Mouse (Mus musculus) urinary bladder, postnatal 14 days (tissue): ENCODE measurements around the gene Sox12.
"Not testable (repeated sequence)": the region's sequence is repeated elsewhere in the genome, so short reads cannot be mapped to it uniquely, and the experiment has no call there.

Experiments used
- DNase-seq: peaks from one replicate; pipeline ENCODE4 v3.0.0; 2021; ENCODE audit warnings: low spot score

The Sox12 gene

DNA sequence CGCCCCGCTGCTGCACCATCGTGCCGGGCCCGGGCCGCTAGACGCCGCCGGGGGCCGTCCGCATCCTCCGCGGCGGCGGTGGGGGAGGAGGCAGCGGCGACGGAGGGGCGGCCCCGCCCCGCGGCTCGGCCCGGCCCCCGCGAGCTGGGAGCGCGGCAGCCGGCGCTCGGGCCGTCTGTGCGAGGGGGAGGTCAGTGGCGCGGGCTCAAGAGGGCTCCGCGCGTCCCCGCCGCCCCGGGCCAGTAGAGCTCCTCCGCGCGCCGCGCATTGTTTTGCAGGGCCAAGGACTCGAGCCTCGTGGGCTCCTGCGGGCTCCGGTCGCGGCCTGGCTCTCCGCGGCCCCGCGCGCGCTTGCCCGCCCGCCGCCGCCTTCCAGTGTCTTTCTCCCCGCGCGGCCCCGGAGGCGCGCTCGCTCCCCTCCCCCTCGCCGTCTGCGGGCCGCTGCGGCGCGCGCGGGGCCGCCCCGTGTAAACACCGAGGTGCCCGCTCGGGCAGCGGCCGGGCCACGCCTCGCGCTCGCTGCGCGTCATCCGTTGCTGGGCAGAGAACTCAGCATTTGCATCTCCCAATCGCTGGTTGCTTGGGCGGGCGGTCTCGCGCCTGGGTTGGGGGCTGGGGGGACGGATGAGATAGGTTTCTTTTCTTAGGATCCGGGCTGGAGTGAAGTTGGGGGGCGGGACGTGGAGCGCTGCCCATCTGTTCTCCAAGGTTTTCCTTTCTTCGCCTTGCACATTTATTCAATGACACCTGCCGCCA lies at the start of gene Sox12:
TSS of gene Sox12 (minus strand) at position 384 of the 756 bp plus-strand sequence.
- DNase-seq: peak; percentile 99

- DNase-seq: no peak
Observed at GRCm38 (mm10) chr2:152447461-152447860, 49.6 kb upstream of the Sox12 start.

DNA sequence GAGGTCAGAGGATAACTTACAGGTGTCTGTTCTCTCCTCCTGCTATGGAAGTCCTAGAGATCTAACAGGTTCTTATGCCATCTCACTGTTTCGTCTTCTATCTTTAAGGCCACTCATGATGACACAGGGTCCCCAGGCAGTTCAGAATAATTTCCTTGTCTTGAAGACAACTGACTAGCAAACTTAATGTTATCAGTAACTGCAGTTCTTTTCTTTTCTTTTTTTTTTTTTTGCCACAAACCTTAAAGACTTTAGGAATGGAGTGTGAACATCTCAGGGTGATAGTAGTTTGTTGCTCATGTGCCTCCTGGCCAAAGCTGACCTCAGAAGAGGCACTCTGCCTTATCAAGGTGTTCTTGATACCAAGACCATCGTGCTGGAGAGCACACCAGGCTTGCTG lies 48.8 kb upstream of the Sox12 start:
- DNase-seq: no peak

GRCm38 (mm10) chr2:152443281-152443680 lies 45.4 kb upstream of the Sox12 start:
- DNase-seq: no peak

- DNase-seq: no peak
Observed at GRCm38 (mm10) chr2:152442322-152442721, 44.5 kb upstream of the Sox12 start.

- DNase-seq: no peak
Observed at GRCm38 (mm10) chr2:152439833-152440232, 42.0 kb upstream of the Sox12 start.

DNA sequence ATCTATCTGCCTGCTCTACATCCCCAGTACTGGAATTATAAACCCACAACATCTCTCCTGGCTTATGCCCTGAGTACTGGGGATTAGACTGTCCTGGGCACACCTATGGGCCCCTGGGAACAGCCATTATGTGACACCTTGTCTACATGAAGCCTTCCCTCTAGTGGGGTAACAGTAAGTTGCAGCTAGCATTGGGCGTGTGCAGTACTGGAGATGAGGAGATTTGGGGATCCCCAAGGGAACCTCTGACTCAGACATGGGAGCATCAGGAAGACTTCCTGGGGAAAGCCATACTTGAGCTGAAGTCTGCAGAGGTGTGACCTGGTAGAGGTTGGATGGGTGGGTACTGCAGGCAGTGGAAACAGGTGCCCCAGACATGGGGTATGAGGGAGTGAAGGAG lies 41.1 kb upstream of the Sox12 start:
- DNase-seq: no peak

- peak; percentile 81 for DNase-seq
Observed at GRCm38 (mm10) chr2:152436983-152437860, 39.4 kb upstream of the Sox12 start.

GRCm38 (mm10) chr2:152436405-152436901 lies 38.6 kb upstream of the Sox12 start:
- DNase-seq: no peak

DNA sequence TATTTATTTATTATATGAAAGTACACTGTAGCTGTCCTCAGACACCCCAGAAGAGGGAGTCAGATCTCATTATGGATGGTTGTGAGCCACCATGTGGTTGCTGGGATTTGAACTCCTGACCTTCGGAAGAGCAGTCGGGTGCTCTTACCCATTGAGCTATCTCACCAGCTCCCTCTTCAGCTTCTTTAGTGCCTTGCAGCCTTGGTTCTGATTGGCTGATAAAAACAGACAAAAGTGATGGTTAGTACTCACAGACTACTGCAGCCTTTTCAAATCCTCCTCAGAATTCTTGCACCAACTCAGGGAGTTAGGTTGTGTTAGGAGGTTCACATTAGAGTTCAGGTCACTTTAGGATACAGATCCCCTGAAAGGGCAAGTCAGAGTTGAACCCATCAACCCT lies 30.6 kb upstream of the Sox12 start:
- not testable (repeated sequence) for DNase-seq

- DNase-seq: no peak
Observed at GRCm38 (mm10) chr2:152427493-152427892, 29.6 kb upstream of the Sox12 start.

GRCm38 (mm10) chr2:152415786-152416185 lies 17.9 kb upstream of the Sox12 start:
- no peak for DNase-seq

GRCm38 (mm10) chr2:152415287-152415686 lies 17.4 kb upstream of the Sox12 start, which contains the start of gene 6820408C15Rik:
TSS of gene 6820408C15Rik (plus strand) at chr2:152415587.
- no peak for DNase-seq

DNA sequence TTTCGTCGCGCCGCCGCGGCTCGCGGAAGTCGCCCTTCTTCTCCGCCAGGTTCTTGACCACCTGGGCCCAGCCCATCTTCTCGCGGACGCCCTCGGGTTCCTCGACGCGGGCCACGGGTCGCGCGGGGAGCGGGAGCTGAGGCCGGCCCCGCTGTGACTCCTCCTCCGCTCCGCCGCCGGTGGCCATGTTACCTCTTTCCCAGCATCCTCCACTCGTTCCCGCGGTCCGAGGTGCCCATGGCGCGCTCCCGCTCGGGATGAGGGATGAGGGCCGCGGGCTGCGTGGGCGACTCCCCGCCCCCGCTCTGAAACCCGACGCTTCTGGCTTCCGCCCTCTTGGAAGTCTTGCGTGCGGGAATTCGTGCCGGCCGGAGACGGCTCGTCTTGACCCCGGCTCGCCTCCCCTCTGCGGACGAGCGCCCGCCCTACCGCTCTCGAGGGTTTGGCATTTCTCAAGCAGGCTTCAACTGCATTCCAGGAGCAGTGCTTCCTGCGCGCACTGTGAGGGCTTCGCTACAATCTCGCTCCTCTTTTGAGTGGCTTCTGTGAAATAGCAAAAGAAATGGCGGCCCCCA lies 16.8 kb upstream of the Sox12 start, which contains the start of gene Zcchc3:
TSS of gene Zcchc3 (minus strand) at position 437 of the 575 bp plus-strand sequence.
- peak; percentile 90 for DNase-seq

DNA sequence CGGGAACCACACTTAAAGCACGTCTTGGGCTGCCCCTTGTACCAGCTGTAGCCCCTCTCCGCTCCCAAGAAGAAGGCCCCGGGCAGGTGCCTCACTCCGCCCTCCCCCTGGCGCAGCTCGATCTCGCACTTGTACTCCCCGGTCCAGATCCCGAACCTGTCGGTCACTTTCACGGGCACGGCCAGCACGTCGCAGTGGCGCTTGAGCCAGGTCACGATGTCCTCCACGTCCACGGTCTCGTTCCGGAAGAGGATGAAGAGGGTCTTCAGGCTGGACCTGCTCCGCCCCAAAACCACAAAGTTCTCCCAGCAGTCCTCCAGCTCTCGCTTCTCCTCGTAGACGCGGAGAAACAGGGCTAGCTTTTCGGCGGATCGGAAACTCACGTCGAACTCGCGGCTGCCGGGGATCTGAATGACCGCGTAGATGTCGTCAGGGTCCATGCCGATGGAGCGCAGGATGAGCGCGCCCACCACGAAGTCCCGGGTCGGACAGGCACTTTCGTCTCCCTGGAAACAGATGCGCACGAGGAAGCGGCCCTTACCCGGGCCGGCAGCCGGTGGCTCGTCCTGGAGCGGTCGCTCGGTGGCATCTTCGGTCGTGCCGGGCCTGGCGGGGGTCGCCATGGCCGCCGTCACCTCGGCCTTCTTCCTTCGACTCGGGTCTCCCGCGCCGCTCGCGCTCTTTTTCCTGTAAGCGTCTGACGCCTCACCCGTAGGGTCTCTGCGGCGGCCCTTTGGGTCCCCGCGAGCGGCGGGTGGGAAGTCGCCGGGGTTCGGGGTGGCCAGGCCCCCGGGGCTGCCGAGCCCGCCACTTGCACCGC lies 16.1 kb upstream of the Sox12 start:
- peak; percentile 34 for DNase-seq

- no peak for DNase-seq
Observed at GRCm38 (mm10) chr2:152413158-152413764, 15.4 kb upstream of the Sox12 start.

DNA sequence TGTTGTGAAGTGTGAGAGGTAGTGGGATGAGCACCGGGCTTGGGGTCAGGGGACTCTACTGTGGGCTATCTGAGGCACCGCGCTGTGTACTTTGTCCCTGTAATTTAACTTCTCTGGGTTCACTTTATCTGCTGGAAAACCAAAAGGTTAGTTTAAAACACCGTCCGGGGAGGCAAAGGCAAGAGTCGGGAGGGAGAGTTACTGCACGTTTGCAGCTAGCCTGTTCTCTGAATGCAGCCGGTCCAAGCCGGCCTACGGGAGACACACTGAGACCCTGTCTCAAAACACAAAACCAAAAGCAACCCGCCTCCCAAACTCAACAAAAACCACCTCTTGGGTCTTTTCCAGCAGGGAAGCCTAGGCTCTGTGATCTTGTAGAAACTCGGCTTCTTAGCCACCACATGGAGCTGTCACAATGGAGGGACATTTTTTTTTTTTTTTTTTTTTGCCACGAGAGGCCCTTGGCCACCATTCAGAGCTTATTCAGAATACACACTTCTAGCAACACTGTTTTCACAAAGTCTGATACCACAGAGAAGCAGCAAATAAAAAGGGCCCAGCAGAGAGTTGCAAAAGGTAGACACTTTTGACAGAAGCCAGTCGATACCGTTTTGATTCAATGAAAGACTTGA lies 14.8 kb upstream of the Sox12 start:
- no peak for DNase-seq

DNA sequence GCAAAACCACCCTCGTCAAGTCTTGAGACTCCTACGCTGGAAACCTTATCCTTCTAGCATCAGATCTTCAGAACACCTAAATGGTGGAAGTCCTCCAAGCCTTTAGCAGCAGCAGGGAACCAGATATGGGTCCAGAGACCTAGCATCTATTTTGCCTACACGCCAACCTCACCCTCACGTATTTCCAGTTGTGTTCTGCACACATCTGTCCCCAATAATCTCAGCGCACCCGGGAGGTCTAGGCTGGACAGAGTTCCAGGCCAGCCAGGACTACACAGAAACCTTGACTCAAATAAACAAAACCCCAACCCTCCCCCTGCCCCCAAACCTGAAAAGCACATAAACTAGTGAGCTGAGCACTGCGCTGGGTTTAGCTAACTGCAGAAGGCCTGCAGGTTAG lies 13.6 kb upstream of the Sox12 start:
- no peak for DNase-seq

GRCm38 (mm10) chr2:152410971-152411371 lies 13.1 kb upstream of the Sox12 start:
- peak; percentile 85 for DNase-seq

- no peak for DNase-seq
Observed at GRCm38 (mm10) chr2:152409781-152410180, 11.9 kb upstream of the Sox12 start.

GRCm38 (mm10) chr2:152406126-152406525 lies 8.3 kb upstream of the Sox12 start:
- peak; percentile 96 for DNase-seq
